Mouse (Mus musculus) C2C12 (cell line): ENCODE results near the gene Rplp2.

Experiments
- CTCF ChIP-seq: IDR thresholded peaks from one replicate; pipeline ENCODE4 v1.5.1; 2011; ENCODE audit not compliant: control insufficient read depth, insufficient read depth, insufficient read length
- FOSL1 ChIP-seq: IDR thresholded peaks from one replicate; pipeline ENCODE4 v1.8.0; 2011; ENCODE audit warnings: mild to moderate bottlenecking, low read length; ENCODE audit not compliant: poor library complexity, insufficient read depth, severe bottlenecking
- MAX ChIP-seq: IDR thresholded peaks from one replicate; pipeline ENCODE4 v1.6.1; 2011; ENCODE audit warnings: mild to moderate bottlenecking, control low read depth
- MYOG ChIP-seq: IDR thresholded peaks from one replicate; pipeline ENCODE4 v1.6.1; 2011; ENCODE audit not compliant: control insufficient read depth, insufficient read length; ENCODE audit errors: extremely low read depth
- USF1 ChIP-seq: IDR thresholded peaks from one replicate; pipeline ENCODE4 v1.6.1; 2011; ENCODE audit warnings: low read depth, mild to moderate bottlenecking, control low read depth, moderate library complexity

GRCm38 (mm10) chr7:141454967-141455551 lies 7.9 kb downstream of the Rplp2 start, which contains the start of gene Pnpla2:
- TF ChIP-seq CTCF (no peak), FOSL1 (no peak), MYOG (no peak), USF1 (no peak), MAX (peak; percentile 45)
